Mouse (Mus musculus) 416B (cell line): ENCODE measurements around the gene Adck1.
"Not testable (repeated sequence)": the region's sequence is repeated elsewhere in the genome, so short reads cannot be mapped to it uniquely, and the experiment has no call there.

Experiments used
- DNase-seq: peaks from one replicate; pipeline ENCODE4 v3.0.0; 2011; ENCODE audit warnings: low read depth

Gene Adck1

DNA sequence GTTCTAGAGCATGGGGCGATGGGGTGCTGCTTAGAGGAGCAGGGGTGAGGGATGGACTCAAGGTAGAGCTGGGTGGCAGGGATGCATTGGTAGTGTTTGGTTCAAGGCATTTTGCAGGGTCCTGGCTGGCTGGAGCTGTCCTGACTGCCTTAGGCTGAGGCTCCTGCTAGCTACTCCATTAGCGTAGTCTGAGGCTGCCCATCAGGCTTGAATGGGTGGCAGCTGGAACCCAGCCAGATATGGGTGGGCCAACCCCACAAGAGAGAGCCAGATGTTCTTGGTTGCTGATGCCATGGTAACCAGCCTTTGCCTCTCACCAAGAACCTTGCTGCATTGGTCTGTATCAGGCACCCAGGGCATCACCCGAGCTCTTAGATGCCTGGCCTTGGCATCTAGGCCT lies 66.6 kb downstream of the Adck1 start:
- no peak for DNase-seq

- DNase-seq: peak; percentile 93
Observed at GRCm38 (mm10) chr12:88428735-88429134, 68.4 kb downstream of the Adck1 start.

- DNase-seq: no peak
Observed at GRCm38 (mm10) chr12:88432277-88432676, 71.9 kb downstream of the Adck1 start.

DNA sequence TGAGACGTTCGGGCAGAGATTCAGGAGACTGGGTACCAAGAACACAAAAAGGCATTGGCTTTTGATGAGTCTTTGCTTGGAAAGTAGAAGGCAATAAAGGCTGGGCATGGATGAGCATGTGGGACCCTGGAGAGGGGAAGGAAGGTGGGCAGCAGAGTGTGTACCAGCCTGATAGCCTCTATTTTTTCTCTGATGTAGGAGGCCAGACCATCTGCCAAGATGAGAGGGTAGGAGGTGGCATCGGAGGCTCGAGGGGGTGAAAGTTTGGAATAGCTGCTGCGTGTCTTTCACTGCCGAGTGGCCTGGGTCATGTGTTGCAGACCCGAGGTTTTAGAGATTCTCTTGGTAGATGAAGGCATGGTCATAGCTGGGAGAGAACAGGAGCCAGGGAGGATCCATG lies 72.8 kb downstream of the Adck1 start:
- DNase-seq: no peak

DNA sequence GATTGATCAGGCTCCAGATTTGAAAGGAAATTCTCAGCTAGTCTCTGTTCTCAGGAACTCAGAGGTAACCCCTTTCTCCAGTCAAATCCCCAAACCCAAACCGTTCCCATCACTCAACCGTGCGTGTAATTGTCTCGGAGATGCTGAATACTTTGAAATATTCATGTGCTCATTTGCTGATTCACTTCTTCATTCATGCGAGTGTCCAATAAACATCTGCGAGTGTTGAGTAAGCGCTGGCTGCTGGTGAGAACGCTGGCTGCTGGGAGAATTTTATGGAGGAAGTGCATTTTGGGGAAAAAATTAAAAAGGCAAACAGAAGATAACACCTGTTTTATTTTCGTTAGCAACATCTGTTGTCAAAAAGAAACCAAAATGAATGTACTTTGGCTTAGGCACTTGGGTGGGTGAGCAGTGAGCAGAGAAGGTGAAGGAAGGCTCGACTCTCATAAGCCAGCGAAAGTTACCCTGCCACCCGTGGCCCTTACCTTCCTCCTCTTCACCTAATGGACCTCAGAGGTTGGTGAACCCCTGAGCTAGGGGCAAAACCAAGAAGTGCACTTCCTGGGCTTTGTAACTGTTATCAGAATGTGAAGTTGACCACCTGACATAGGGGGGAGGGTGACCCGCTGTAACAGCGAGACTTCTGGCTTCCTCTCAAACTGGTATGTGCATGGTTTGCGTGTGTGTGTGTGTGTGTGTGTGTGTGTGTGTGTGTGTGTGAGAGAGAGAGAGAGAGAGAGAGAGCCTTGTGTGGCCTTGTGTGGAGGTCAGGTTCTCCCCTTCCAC lies 76.8 kb downstream of the Adck1 start:
- peak; percentile 42 for DNase-seq

- DNase-seq: no peak
Observed at GRCm38 (mm10) chr12:88441922-88442809, 81.8 kb downstream of the Adck1 start.

DNA sequence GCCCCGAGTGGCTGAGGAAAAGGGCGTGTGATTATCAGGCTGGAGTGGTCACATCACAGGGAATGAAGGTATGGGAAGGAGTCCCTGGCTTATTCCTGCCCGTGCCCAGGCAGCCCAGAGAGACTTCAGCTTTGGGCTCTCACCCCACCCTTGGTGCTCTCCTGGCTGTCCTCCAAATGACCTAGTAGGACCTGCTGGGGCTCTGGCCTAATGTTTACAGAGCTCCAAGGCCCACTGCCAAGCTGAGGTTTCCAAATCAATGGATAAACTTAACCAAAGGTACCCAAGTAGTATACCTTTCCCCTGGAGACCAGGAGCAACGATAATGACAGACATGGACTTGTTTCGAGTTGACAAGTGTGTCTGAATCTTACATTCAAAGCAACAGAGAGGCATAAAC lies 83.7 kb downstream of the Adck1 start:
- DNase-seq: no peak

- DNase-seq: no peak
Observed at GRCm38 (mm10) chr12:88445471-88445870, 85.1 kb downstream of the Adck1 start.

GRCm38 (mm10) chr12:88450658-88451563 lies 90.6 kb downstream of the Adck1 start:
- no peak for DNase-seq

DNA sequence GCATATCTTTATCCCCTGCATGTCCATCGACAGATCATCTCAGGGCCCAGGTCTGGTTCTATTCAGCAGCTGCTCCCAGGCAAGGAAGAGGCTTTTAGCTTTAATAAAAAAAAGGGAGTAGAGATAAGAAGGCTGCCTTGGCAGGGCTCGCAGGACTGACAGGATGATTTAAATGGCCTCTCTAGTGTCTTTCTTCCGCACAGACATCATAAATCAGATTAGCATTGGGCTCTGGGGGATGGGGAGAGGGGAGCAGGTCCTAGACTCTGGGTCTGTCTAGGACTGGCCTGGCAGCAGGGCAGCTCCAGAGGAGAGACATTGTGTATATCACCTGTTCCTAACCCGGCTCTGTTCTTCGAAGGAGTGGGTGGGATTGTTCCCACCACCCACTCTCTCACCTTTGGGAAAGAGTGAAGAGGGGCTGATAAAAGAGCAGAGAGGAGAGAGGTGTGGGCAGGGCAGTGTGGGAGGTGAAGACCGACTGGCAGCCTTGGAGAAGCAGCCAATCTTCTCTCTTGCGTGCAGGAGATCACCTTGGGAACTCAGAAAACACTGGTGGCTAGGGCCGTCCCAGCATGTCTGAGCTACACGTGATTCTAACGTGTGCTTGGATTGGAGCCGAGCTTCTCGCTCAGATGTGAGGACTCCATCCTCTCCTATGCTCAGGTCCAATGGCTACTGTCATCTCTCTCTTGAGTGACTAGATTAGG lies 94.5 kb downstream of the Adck1 start:
- DNase-seq: no peak

DNA sequence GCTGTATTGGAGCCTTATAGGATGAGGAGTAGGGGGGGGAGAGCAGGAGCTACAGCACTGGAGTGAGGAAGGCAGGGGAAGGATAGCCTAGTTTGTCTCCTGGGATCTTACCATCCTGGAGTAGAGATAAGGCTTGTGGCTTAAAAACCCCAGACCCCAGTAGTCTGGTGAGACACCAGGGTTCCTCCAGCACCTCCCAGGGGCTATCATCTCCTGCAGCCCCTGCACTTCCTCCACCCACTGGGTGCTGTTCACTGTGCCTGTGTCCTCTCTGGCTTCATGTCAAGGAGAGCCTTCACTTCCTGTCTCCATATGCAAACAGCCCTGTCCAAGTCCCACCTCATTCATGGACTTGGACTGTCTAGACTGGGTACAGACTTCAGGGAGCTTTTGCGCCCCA lies 96.7 kb downstream of the Adck1 start:
- DNase-seq: no peak

DNA sequence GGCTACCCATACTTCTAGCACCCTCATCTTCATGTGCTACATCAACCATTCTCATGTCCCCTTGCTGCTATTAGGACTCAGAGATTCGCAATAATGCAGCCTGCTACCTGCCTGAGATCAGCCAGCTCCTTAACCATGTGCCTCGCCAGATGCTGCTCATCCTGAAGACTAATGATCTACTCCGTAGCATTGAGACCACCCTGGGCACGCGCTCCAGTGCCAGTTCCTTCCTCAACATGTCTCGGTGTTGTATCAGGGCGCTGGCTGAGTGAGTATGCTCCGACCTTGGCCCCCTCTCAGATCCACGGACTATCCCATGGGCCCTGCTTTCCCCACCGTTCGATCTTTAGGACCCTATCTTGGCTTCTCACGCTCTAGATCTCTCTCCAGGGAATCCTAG lies 98.6 kb downstream of the Adck1 start:
- DNase-seq: no peak

GRCm38 (mm10) chr12:88459461-88459860 lies 99.1 kb downstream of the Adck1 start:
- no peak for DNase-seq

- no peak for DNase-seq
Observed at GRCm38 (mm10) chr12:88461026-88461425, 100.7 kb downstream of the Adck1 start.

- no peak for DNase-seq
Observed at GRCm38 (mm10) chr12:88463588-88464290, 103.4 kb downstream of the Adck1 start.

DNA sequence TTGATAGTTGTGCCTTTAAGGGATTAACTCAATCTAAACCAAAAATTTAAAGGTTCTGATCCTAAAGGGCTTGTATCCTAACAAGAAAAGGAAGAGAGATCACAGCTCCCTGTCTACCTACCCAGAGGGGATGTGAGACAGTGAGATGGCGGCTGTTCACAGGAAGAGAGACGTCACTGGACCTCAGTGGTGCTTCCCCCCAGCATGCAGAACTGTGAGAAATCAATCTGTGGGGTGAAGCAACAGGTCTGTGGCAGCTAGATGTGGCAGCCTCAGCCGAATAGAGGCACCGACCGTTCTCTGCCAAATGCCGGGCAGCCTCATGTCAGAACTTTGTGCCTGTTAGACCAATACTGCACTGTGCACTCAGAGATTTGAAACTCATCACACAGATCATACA lies 106.4 kb downstream of the Adck1 start:
- DNase-seq: no peak

DNA sequence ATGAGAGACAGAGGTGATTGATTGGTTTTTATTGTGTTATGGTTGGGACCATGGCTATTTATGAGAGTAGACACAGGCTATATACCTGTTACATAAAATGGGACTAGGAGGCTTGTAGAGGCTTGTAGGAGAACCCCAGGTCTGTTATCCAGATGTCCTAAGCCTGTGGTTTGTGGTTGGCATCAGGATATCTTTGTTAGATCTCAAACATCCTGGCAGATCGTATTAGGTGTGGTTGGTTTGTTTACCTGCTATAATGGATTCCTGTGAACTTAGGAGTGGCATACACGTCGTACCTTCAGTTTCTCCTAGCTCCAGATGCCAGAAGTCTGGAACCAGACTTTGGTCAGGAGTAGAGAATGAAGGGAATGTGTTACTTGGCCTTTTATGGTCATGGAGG lies 106.9 kb downstream of the Adck1 start:
- no peak for DNase-seq

- no peak for DNase-seq
Observed at GRCm38 (mm10) chr12:88467935-88468465, 107.6 kb downstream of the Adck1 start.

DNA sequence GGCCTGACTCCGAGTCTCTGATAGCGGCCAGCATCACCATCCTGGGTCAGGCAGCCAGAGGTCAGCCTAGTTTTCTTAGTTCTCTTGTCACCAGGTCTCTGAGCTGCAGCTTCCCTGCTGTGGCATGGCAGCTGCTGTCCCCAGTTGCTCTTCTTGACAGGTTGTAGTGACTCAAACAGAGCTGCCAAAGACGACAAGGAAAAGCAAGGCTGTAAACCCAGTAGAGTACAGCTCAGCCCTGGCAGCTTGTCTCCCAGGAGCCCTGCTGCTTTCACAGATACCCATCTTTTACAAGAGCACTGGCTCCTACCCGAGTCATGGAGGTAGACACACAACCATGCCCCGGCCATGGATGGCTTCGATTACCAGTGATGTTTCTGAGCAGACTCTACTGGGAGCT lies 108.3 kb downstream of the Adck1 start:
- DNase-seq: no peak

GRCm38 (mm10) chr12:88471884-88472283 lies 111.5 kb downstream of the Adck1 start:
- DNase-seq: not testable (repeated sequence)

- DNase-seq: no peak
Observed at GRCm38 (mm10) chr12:88472832-88473231, 112.5 kb downstream of the Adck1 start.
